Mouse (Mus musculus): ENCODE results near the gene Yaf2. TPM values are rescaled to one million over a fixed set of nuclear protein-coding genes. Genes with fewer than 3 reads are reported as not detected.

Gene Yaf2
- polyA plus RNA-seq (2017; shearing (Covaris generic)) = 10 to 100 TPM; 54.7 to 78.6 TPM

GRCm38 (mm10) chr15:93336925-93337761, at the start of gene Yaf2:
Yaf2 (minus strand) TSS chr15:93336935.

GRCm38 (mm10) chr15:93274679-93275583, 61.8 kb downstream of the Yaf2 start, which contains the start of gene Gxylt1:
Gxylt1 (minus strand) TSS chr15:93275179.

Other genes starting within 250 kb of the Yaf2 start
- 10 to 100 TPM in 1 of 2 experiments, 1 to 10 TPM in 1; 9.0 to 15.3 TPM for gene Gxylt1, start 61.8 kb downstream of the Yaf2 start, polyA plus RNA-seq (2017; shearing (Covaris generic))
- gene Zcrb1, start 61.4 kb upstream of the Yaf2 start, polyA plus RNA-seq (2017; shearing (Covaris generic)) = 100 to 1,000 TPM in 1 of 2 experiments, 10 to 100 TPM in 1; 90.1 to 113 TPM
- 10 to 100 TPM; 36.7 to 39.2 TPM for gene Pphln1, start 61.4 kb upstream of the Yaf2 start, polyA plus RNA-seq (2017; shearing (Covaris generic))